Mouse (Mus musculus) left cerebral cortex, adult 9 months (tissue): ENCODE data around the gene Smoc1.

Source experiments
- DNase-seq, 2 experiments: peaks; one replicate each; pipeline ENCODE4 v3.0.0; 2022; ENCODE audit warnings: low spot score in 2 of 2

Gene Smoc1

GRCm38 (mm10) chr12:81166615-81167014, 140.0 kb downstream of the Smoc1 start:
- no peak for DNase-seq

DNA sequence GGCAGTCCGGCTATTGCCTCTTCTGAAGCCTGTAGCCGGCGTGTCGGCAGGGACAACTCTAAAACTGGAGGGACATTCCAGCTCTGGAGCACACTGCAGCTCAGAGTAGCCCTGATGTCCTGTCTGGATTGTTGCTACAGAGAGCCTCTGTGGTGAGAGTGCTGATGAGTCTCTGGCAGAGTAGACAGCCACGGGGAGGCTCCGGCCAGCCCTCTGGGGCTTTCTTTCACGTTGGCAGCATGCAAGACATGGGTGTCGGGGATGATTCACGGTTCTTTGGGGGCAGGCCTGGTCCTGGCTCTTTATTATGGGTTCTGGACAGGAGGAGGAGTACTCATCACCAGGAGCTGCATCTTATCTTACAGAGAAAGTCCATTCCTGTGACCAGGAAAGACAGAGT, 140.5 kb downstream of the Smoc1 start:
- DNase-seq: no peak

DNA sequence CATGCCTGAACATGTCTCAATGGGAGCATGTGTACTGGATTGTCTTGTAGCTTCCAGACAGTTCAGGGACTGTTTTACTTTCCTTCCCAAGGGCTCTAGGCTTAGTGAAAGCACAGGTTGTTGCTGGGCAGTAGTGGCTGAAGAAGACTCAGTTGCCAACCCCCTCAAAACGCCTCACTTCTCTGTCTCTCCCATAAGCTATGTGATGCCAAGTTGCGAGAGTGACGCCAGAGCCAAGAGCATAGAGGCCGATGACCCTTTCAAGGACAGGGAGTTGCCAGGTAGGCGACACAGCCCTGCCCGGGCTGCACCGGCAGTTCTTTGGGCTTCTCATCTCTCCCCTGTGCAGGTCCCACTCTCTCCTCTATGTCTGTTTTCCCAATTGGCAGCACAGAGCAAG, 141.4 kb downstream of the Smoc1 start:
- no peak for DNase-seq

GRCm38 (mm10) chr12:81168494-81168893, 141.9 kb downstream of the Smoc1 start:
- no peak for DNase-seq

- DNase-seq: no peak
Observed at GRCm38 (mm10) chr12:81170076-81170475, 143.5 kb downstream of the Smoc1 start.

DNA sequence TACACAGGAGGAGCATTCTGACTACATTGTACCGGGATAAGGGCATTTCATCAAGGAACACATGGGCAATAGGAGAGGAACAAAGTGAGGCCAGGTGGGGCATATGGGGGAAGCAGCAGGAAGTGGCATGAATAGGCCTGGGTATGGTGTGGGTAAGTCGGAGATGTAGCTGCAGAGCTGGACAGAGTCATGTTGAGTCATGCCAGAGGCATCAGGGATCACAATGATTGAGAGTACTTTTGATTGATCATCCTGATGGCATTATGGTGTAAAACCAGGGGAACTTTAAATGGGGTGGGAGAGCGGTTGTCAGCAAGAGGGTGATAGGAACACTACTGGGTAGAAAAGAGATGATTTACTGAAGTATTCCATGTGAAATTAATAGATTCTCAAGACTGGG, 146.4 kb downstream of the Smoc1 start:
- no peak for DNase-seq

DNA sequence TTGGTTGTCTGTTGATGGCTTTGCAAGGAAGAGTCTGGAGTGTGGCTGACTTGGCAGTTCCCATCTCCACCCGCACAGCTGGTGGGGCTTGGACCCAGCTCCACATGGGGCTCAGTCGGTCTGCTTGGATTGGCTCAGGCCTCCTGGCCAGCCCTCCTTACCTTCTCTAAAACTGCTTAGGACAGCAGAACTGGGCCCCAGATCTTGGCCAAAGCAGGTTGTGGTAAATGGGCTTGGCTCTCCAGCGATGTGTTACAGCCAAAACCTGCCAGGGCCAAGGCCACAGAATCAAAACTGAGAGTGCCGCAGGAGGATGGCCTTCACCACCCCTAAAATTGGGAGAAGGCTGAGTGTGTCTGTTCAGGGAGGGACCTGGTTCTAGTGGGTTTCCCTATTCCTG, 147.3 kb downstream of the Smoc1 start:
- DNase-seq: no peak

GRCm38 (mm10) chr12:81175252-81175651, 148.6 kb downstream of the Smoc1 start:
- no peak for DNase-seq

GRCm38 (mm10) chr12:81182073-81182472, 155.5 kb downstream of the Smoc1 start:
- DNase-seq: peak in 1 of 2 experiments; percentile 68

GRCm38 (mm10) chr12:81184967-81185366, 158.4 kb downstream of the Smoc1 start:
- DNase-seq: no peak

DNA sequence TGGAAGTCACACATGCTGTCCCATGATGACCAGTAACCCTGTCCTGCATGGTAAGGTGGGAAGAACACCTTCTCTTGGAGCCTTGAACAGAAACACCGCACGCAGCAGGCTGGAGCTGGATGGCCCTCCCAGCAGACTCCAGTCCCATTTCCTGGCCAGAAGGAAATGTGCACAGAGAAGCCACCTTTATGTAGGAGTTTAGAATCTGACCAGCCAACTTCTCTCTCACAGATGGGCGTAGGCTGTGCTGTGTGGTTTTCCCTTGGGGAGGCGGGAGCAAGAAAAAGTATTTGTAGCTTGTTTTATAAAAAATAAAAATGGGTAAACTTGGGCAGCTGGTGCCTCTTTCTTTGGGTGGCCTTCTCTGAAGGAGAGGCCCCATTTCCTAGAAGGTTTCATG, 159.5 kb downstream of the Smoc1 start:
- peak; percentile 28 to 72 for DNase-seq

DNA sequence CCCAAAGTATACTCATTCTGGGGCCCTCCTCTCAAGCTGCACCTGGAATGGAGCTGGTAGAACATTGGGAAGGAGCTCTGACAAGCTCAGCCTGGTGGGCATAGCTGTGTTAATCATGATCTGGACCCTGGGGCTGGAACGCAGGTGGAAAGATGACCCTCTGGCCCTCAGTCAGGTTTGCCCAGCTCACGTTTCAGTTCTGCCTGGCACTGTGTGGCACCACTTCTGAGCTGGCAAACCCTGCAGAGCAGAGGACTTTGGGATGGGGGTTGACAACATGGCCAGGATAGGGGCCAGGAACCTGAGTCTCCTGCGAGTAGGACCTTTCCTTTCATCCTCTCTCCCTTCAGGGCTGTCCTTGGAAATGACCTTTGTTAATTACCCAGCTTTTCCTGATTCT, 160.1 kb downstream of the Smoc1 start:
- no peak for DNase-seq

GRCm38 (mm10) chr12:81188423-81188822, 161.8 kb downstream of the Smoc1 start:
- DNase-seq: no peak

- no peak for DNase-seq
Observed at GRCm38 (mm10) chr12:81188996-81189395, 162.4 kb downstream of the Smoc1 start.

DNA sequence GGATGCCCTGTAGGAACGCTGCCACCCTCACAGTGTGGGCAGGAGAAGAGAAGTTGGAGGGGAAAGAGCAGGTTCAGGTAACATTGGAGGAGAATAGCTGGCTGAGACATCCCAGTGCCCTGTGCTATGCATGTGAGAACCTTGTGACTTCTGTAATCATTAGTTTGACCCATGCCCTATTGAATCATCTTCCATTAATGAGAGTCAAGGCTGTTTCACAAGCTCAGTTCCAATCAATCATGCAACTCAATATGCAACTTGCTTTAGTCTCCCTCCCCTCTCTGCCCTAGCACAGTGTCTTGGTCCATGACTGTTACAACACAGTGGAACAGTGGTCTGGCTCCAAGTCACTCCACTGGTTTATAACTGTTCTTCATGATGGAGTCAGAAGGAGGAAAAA, 163.0 kb downstream of the Smoc1 start:
- DNase-seq: no peak

- no peak for DNase-seq
Observed at GRCm38 (mm10) chr12:81193968-81194367, 167.4 kb downstream of the Smoc1 start.

GRCm38 (mm10) chr12:81197468-81198075, 171.0 kb downstream of the Smoc1 start:
- DNase-seq: no peak

- peak; percentile 37 to 85 for DNase-seq
Observed at GRCm38 (mm10) chr12:81199280-81199955, 172.8 kb downstream of the Smoc1 start.

- DNase-seq: no peak
Observed at GRCm38 (mm10) chr12:81203226-81203625, 176.6 kb downstream of the Smoc1 start.

DNA sequence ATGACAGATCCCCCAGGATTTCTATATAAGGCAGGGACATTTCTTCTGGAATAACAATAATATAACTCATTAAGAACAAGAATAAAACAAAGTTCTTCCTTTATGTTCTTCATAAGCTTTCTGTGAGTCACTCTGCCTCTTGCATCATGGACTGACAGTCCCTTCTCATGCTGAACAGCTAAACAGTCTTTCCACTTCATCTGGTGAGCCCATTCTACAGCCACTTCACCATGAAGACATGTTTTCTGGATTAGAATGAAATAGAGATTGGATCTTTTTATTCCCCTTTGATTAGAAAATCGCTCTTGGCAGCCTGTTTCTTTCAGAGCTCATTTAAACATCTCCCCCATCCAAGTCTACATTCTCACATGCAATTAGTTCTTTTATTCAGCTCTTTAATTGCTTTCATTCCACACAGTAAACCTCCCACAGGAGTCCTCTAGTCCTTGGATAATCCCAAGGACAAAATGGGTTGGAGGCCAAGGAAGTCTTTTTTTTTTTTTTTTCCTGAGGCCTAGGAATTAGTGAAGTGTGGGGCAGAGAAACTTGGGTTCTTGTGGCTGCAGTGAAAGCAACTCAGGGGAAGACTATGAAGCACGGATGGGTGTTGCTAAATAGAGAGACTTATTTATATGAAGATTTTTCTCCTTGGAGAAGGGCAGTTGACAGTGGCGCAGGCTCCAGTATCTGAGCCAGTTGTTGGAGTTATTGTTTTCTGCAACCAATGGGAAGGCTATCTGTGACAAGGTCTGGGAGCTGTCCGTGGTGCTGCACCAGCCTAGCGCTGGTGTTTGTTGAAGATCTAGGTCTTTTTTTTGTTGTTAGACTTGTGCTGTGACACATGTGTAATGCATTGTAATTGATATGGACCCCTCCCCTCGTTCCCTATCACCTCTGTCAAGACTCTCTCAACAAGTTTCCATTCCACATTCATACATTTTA, 179.3 kb downstream of the Smoc1 start:
- no peak for DNase-seq

GRCm38 (mm10) chr12:81208559-81208958, 182.0 kb downstream of the Smoc1 start:
- DNase-seq: no peak

- no peak for DNase-seq
Observed at GRCm38 (mm10) chr12:81219339-81219738, 192.7 kb downstream of the Smoc1 start.

DNA sequence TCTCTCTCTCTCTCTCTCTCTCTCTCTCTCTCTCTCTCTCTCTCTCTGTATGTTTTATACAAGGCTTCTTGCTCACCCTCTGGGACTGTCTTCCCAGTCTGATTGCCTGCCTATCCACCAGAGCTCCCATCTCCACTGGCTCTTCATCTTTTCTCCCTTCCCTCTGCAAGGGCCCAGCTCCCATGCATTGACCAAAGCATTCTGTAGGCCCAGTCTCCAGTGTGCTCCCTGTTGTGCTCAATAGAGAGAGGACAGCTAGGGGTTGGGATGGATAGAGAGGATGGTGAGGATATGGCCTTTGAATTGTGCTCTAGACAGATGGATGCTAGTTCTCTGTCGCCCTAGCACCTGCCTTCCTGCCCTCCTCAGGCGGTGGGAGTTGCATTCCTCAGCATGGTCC, 196.7 kb downstream of the Smoc1 start:
- no peak for DNase-seq
